Mouse (Mus musculus) kidney, embryonic 15.5 days (tissue): ENCODE measurements around the gene Disc1. TPM values are rescaled to one million over a fixed set of nuclear protein-coding genes. Genes with fewer than 3 reads are reported as not detected.
A peak's percentile ranks its signal among the peaks of the same experiment; 100 is the strongest.

ENCODE experiments used
- ATAC-seq: fragments of 200-750 bp; cut with Nextera tagmentation; replicated peaks from 2 replicates; pipeline ENCODE4 v1.8.0; 2017; ENCODE audit warnings: moderate TSS enrichment; ENCODE audit not compliant: low FRiP score
- H3K27ac ChIP-seq: fragments of 300-500 bp; sonication (generic); 2 replicates; pipeline ENCODE4 v1.5.1; 2015; ENCODE audit warnings: mild to moderate bottlenecking, inconsistent platforms
- H3K27me3 ChIP-seq: fragments of 300-500 bp; sonication (generic); 2 replicates; pipeline ENCODE4 v1.6.1; 2015; ENCODE audit warnings: inconsistent platforms
- H3K36me3 ChIP-seq: fragments of 300-500 bp; sonication (generic); 2 replicates; pipeline ENCODE4 v1.6.1; 2015; ENCODE audit warnings: inconsistent platforms
- H3K4me1 ChIP-seq: fragments of 300-500 bp; sonication (generic); 2 replicates; pipeline ENCODE4 v1.6.1; 2015; ENCODE audit warnings: inconsistent platforms
- H3K4me2 ChIP-seq: fragments of 300-500 bp; sonication (generic); 2 replicates; pipeline ENCODE4 v1.6.1; 2015; ENCODE audit warnings: moderate library complexity, mild to moderate bottlenecking, inconsistent platforms
- H3K4me3 ChIP-seq: fragments of 300-500 bp; sonication (generic); replicated peaks from 2 replicates; pipeline ENCODE4 v1.5.1; 2015; ENCODE audit warnings: mild to moderate bottlenecking, inconsistent platforms
- H3K9ac ChIP-seq: fragments of 300-500 bp; sonication (generic); 2 replicates; pipeline ENCODE4 v1.6.1; 2015; ENCODE audit warnings: mild to moderate bottlenecking, inconsistent platforms
- H3K9me3 ChIP-seq: fragments of 300-500 bp; sonication (generic); replicated peaks from 2 replicates; pipeline ENCODE4 v1.6.1; 2016; ENCODE audit warnings: inconsistent platforms
- WGBS: fragments of 180-500 bp; shearing (Covaris S2); methylation state at CpG from one replicate; pipeline ENCODE4 v1.1.7; 2015; ENCODE audit warnings: mixed read lengths; 5-methylcytosine and 5-hydroxymethylcytosine counted together
- polyA plus RNA-seq: library from polyadenylated mRNA; unstranded; fragments of >200 nt; fragmentation: Nextera tagmentation; extraction: Ambion mirVana; gene quantifications from 2 replicates; pipeline ENCODE4 v1.2.1, GENCODE M21; 2015

Gene Disc1
- polyA plus RNA-seq, 1 experiment from 2014 or later, result 3.6 TPM

GRCm38 (mm10) chr8:125090889-125091740, 37.1 kb downstream of the Disc1 start:
- no peak overlapping the region for H3K27ac ChIP-seq
- no peaks in the 10 kb centered on the region for H3K9me3 ChIP-seq
- H3K27me3 ChIP-seq, result no peaks in the 10 kb centered on the region
- no peaks in the 10 kb centered on the region for H3K36me3 ChIP-seq
- 0 out of 2 replicates have a peak, but pooled peaks cover 6% of the 10 kb centered on the region for H3K4me1 ChIP-seq
- peak; percentile 60; the same call in 1 of the 2 replicates for ATAC-seq
- no peak overlapping the region for H3K4me3 ChIP-seq
- no peak overlapping the region for H3K9ac ChIP-seq
- H3K4me2 ChIP-seq, result no peak overlapping the region
- 74% methylated on average over 21 of the region's 21 CpGs for WGBS

GRCm38 (mm10) chr8:125097140-125097539, 43.1 kb downstream of the Disc1 start:
- ATAC-seq, result no peak
- H3K36me3 ChIP-seq, result no peaks in the 10 kb centered on the region
- no peaks in the 10 kb centered on the region for H3K9me3 ChIP-seq
- 75% methylated on average over 3 of the region's 3 CpGs for WGBS
- H3K4me2 ChIP-seq, result no peak overlapping the region
- 0 out of 2 replicates have a peak, but pooled peaks cover 6% of the 10 kb centered on the region for H3K4me1 ChIP-seq
- H3K27me3 ChIP-seq, result no peaks in the 10 kb centered on the region
- H3K27ac ChIP-seq, result no peak overlapping the region
- H3K9ac ChIP-seq, result no peak overlapping the region
- no peak overlapping the region for H3K4me3 ChIP-seq

- no peak overlapping the region for H3K27ac ChIP-seq
- no peak overlapping the region for H3K9ac ChIP-seq
- 60% methylated on average over 5 of the region's 5 CpGs for WGBS
- no peaks in the 10 kb centered on the region for H3K27me3 ChIP-seq
- no peak overlapping the region for H3K4me2 ChIP-seq
- no peaks in the 10 kb centered on the region for H3K9me3 ChIP-seq
- no peak for ATAC-seq
- 0 out of 2 replicates have a peak, but pooled peaks cover 6% of the 10 kb centered on the region for H3K4me1 ChIP-seq
- no peaks in the 10 kb centered on the region for H3K36me3 ChIP-seq
- H3K4me3 ChIP-seq, result no peak overlapping the region
Measured at GRCm38 (mm10) chr8:125098050-125098449, 44.1 kb downstream of the Disc1 start.

GRCm38 (mm10) chr8:125102303-125102702, 48.3 kb downstream of the Disc1 start:
- H3K4me2 ChIP-seq, result no peak overlapping the region
- no peaks in the 10 kb centered on the region for H3K9me3 ChIP-seq
- H3K9ac ChIP-seq, result no peak overlapping the region
- no peak overlapping the region for H3K27ac ChIP-seq
- H3K4me3 ChIP-seq, result no peak overlapping the region
- H3K27me3 ChIP-seq, result no peaks in the 10 kb centered on the region
- H3K36me3 ChIP-seq, result no peaks in the 10 kb centered on the region
- WGBS, result 73% methylated on average over 13 of the region's 13 CpGs
- no peak for ATAC-seq
- no peaks in the 10 kb centered on the region for H3K4me1 ChIP-seq

GRCm38 (mm10) chr8:125113171-125113570, 59.2 kb downstream of the Disc1 start:
- Histone ChIP-seq H3K4me1 (peaks cover 4% of the 10 kb centered on the region), H3K9ac (no peak overlapping the region), H3K36me3 (no peaks in the 10 kb centered on the region), H3K27me3 (0 out of 2 replicates have a peak, but pooled peaks cover under 1% of the 10 kb centered on the region), H3K4me2 (no peak overlapping the region), H3K4me3 (no peak overlapping the region), H3K9me3 (no peaks in the 10 kb centered on the region), H3K27ac (0 out of 2 replicates have a peak overlapping the region, but pooled peaks have one; percentile 39)
- no peak; the same call in 1 of the 2 replicates for ATAC-seq
- WGBS, result 43% methylated on average over 9 of the region's 9 CpGs

GRCm38 (mm10) chr8:125113831-125114230, 59.8 kb downstream of the Disc1 start:
- peaks cover 4% of the 10 kb centered on the region; the same call in 1 of the 2 replicates for H3K27me3 ChIP-seq
- WGBS, result 74% methylated on average over 3 of the region's 3 CpGs
- no peak for ATAC-seq
- H3K36me3 ChIP-seq, result no peaks in the 10 kb centered on the region
- no peak overlapping the region for H3K9ac ChIP-seq
- no peaks in the 10 kb centered on the region for H3K9me3 ChIP-seq
- H3K4me2 ChIP-seq, result no peak overlapping the region
- H3K4me1 ChIP-seq, result peaks cover 4% of the 10 kb centered on the region
- H3K27ac ChIP-seq, result no peak overlapping the region
- H3K4me3 ChIP-seq, result no peak overlapping the region

- no peaks in the 10 kb centered on the region for H3K9me3 ChIP-seq
- H3K4me1 ChIP-seq, result peaks cover 4% of the 10 kb centered on the region
- H3K27me3 ChIP-seq, result peaks cover 4% of the 10 kb centered on the region; the same call in 1 of the 2 replicates
- WGBS, result 68% methylated on average over 5 of the region's 5 CpGs
- H3K27ac ChIP-seq, result no peak overlapping the region
- no peak overlapping the region for H3K4me3 ChIP-seq
- H3K9ac ChIP-seq, result no peak overlapping the region
- no peaks in the 10 kb centered on the region for H3K36me3 ChIP-seq
- no peak overlapping the region for H3K4me2 ChIP-seq
- ATAC-seq, result no peak
Measured at GRCm38 (mm10) chr8:125115321-125115720, 61.3 kb downstream of the Disc1 start.

- H3K36me3 ChIP-seq, result no peaks in the 10 kb centered on the region
- H3K4me3 ChIP-seq, result no peak overlapping the region
- H3K4me2 ChIP-seq, result no peak overlapping the region
- H3K4me1 ChIP-seq, result peaks cover 4% of the 10 kb centered on the region
- H3K27me3 ChIP-seq, result peaks cover 4% of the 10 kb centered on the region; the same call in 1 of the 2 replicates
- H3K9ac ChIP-seq, result no peak overlapping the region
- no peak for ATAC-seq
- H3K9me3 ChIP-seq, result no peaks in the 10 kb centered on the region
- WGBS, result 3% methylated on average over 2 of the region's 2 CpGs
- H3K27ac ChIP-seq, result no peak overlapping the region
Measured at GRCm38 (mm10) chr8:125116616-125117015, 62.6 kb downstream of the Disc1 start.

GRCm38 (mm10) chr8:125126482-125126881, 72.5 kb downstream of the Disc1 start:
- 78% methylated on average over 4 of the region's 4 CpGs for WGBS
- ATAC-seq, result no peak
- Histone ChIP-seq H3K27me3 (peaks cover 3% of the 10 kb centered on the region; the same call in 1 of the 2 replicates), H3K4me2 (no peak overlapping the region), H3K4me3 (no peak overlapping the region), H3K27ac (no peak overlapping the region), H3K36me3 (no peaks in the 10 kb centered on the region), H3K9ac (no peak overlapping the region), H3K4me1 (0 out of 2 replicates have a peak, but pooled peaks cover 5% of the 10 kb centered on the region), H3K9me3 (no peaks in the 10 kb centered on the region)

GRCm38 (mm10) chr8:125127621-125128020, 73.6 kb downstream of the Disc1 start:
- no peak for ATAC-seq
- H3K4me1 ChIP-seq, result 0 out of 2 replicates have a peak, but pooled peaks cover 5% of the 10 kb centered on the region
- no peak overlapping the region for H3K9ac ChIP-seq
- no peaks in the 10 kb centered on the region for H3K9me3 ChIP-seq
- no peak overlapping the region for H3K27ac ChIP-seq
- no peak overlapping the region for H3K4me2 ChIP-seq
- no peaks in the 10 kb centered on the region for H3K36me3 ChIP-seq
- H3K4me3 ChIP-seq, result no peak overlapping the region
- peaks cover 7% of the 10 kb centered on the region; the same call in 1 of the 2 replicates for H3K27me3 ChIP-seq
- 81% methylated on average over 7 of the region's 7 CpGs for WGBS

GRCm38 (mm10) chr8:125128305-125128704, 74.3 kb downstream of the Disc1 start:
- Histone ChIP-seq H3K27me3 (peaks cover 7% of the 10 kb centered on the region; the same call in 1 of the 2 replicates), H3K4me3 (no peak overlapping the region), H3K4me1 (peaks cover 7% of the 10 kb centered on the region; the same call in 1 of the 2 replicates), H3K9ac (no peak overlapping the region), H3K4me2 (no peak overlapping the region), H3K9me3 (no peaks in the 10 kb centered on the region), H3K27ac (no peak overlapping the region), H3K36me3 (no peaks in the 10 kb centered on the region)
- WGBS, result 26% methylated on average over 6 of the region's 6 CpGs
- ATAC-seq, result no peak

GRCm38 (mm10) chr8:125130835-125131234, 76.8 kb downstream of the Disc1 start:
- ATAC-seq, result no peak
- H3K4me1 ChIP-seq, result peaks cover 30% of the 10 kb centered on the region
- no peak overlapping the region for H3K9ac ChIP-seq
- H3K9me3 ChIP-seq, result no peaks in the 10 kb centered on the region
- peaks cover 11% of the 10 kb centered on the region; the same call in 1 of the 2 replicates for H3K27me3 ChIP-seq
- no peak overlapping the region for H3K4me3 ChIP-seq
- H3K27ac ChIP-seq, result no peak overlapping the region
- 91% methylated on average over 6 of the region's 6 CpGs for WGBS
- H3K4me2 ChIP-seq, result no peak overlapping the region
- no peaks in the 10 kb centered on the region for H3K36me3 ChIP-seq
